ENCODE assay signal across 8 mouse cellular contexts in genomic region chr17:47738066-47738878, GRCm38 (mm10). TPM values are rescaled to one million over a fixed set of nuclear protein-coding genes. Genes with fewer than 3 reads are reported as not detected.
A peak's percentile ranks its signal among the peaks of the same experiment; 100 is the strongest.
DNase-seq lines count a peak whose midpoint lies in the region; ATAC-seq and TF ChIP-seq lines count a peak whose summit lies in the region.

No protein-coding gene starts in this region.

- peak overlapping the region; percentile 97 for H3K4me3 ChIP-seq in gastrocnemius, adult 2 months
- H3K4me3 ChIP-seq in liver, embryonic 15.5 days (replicated peaks), result peak overlapping the region; percentile 73

- intact Hi-C loops in gastrocnemius, adult 2 months (cut with DNase I), result loop anchor here (2.0 to 5.0 kb wide), 2 partner anchors 23 to 34 kb away; no protein-coding TSS in a partner anchor

- WGBS in liver, embryonic 15.5 days (ENCODE audit: insufficient replicate concordance), result 2% methylated on average over 55 of the region's 61 CpGs

- ATAC-seq in inflammation-experienced regulatory T-cells, adult 6 months, result peak; percentile 3
- peak; percentile 26 for ATAC-seq in liver, embryonic 15.5 days (ENCODE audit: insufficient read depth)

- peak; percentile 29 to 55 for DNase-seq in layer of hippocampus, postnatal 10 days (ENCODE audit: low spot score in 2 of 2)
- no peak for DNase-seq in layer of hippocampus, postnatal 25 days (ENCODE audit: extremely low spot score in 1 of 2, low spot score in 1 of 2)
- DNase-seq in cerebellum, adult 9-11 months, result peak; percentile 69
- DNase-seq in gastrocnemius, adult 2 months, result peak; percentile 91
- DNase-seq in natural killer cell, adult 2 months (ENCODE audit: low spot score in 2 of 2), result peak; percentile 65 to 81
- DNase-seq in testis, postnatal 14 days (ENCODE audit: low spot score), result peak; percentile 62

- H3K27me3 ChIP-seq in liver, embryonic 15.5 days, result peaks cover 31% of the 10 kb centered on the region

- peaks cover 53% of the 10 kb centered on the region for H3K4me1 ChIP-seq in liver, embryonic 15.5 days (replicated peaks)

- no peaks in the 10 kb centered on the region for H3K36me3 ChIP-seq in liver, embryonic 15.5 days (replicated peaks)

- peak overlapping the region; percentile 68 for H3K9ac ChIP-seq in liver, embryonic 15.5 days

- H3K4me2 ChIP-seq in liver, embryonic 15.5 days, result peak overlapping the region; percentile 99

- no peak for TF ChIP-seq CTCF in gastrocnemius, adult 2 months (IDR thresholded peaks at IDR 0.05)

- H3K9me3 ChIP-seq in liver, embryonic 15.5 days (replicated peaks), result no peaks in the 10 kb centered on the region

- H3K27ac ChIP-seq in gastrocnemius, adult 2 months, result peak overlapping the region; percentile 99
- peak overlapping the region; percentile 78 for H3K27ac ChIP-seq in liver, embryonic 15.5 days (replicated peaks)

RNA-seq across cellular contexts. Expression of gene Tfeb, which starts 1.4 kb away (rescaled TPM):
- total RNA-seq in layer of hippocampus, postnatal 10 days (2021), result 10 to 100 TPM in 1 of 2 experiments, 1 to 10 TPM in 1; 8.4 to 12.7 TPM
- 10 to 100 TPM; 11.8 to 17.4 TPM for total RNA-seq in layer of hippocampus, postnatal 25 days (2021)
- total RNA-seq in gastrocnemius, adult 2 months (2021), result 10 to 100 TPM; 85.3 to 93.9 TPM
- 10 to 100 TPM in 1 of 3 experiments, 1 to 10 TPM in 2; 5.6 to 10.6 (median 6.5) TPM for polyA plus RNA-seq in inflammation-experienced regulatory T-cells, adult 6 months (2017; shearing (Covaris generic))
- 4.6 and 5.3 TPM in 2 replicates for polyA plus RNA-seq in liver, embryonic 15.5 days (2015; fragmentation: Nextera tagmentation; extraction: Ambion mirVana)

RNA-seq across cellular contexts. Expression of gene Pgc, which starts 11.6 kb away (rescaled TPM):
- not detected for total RNA-seq in layer of hippocampus, postnatal 10 days (2021)
- total RNA-seq in layer of hippocampus, postnatal 25 days (2021), result not detected
- total RNA-seq in gastrocnemius, adult 2 months (2021), result not detected
- polyA plus RNA-seq in inflammation-experienced regulatory T-cells, adult 6 months (2017; shearing (Covaris generic)), result not detected
- polyA plus RNA-seq in liver, embryonic 15.5 days (2015; fragmentation: Nextera tagmentation; extraction: Ambion mirVana), result not detected in 2 replicates

RNA-seq across cellular contexts. Expression of gene Prickle4, which starts 43.7 kb away (rescaled TPM):
- 1 to 10 TPM; 1.9 to 4.3 TPM for total RNA-seq in layer of hippocampus, postnatal 10 days (2021)
- 1 to 10 TPM; 1.5 to 5.3 TPM for total RNA-seq in layer of hippocampus, postnatal 25 days (2021)
- 1 to 10 TPM; 2.6 to 3.7 TPM for total RNA-seq in gastrocnemius, adult 2 months (2021)
- not detected for polyA plus RNA-seq in inflammation-experienced regulatory T-cells, adult 6 months (2017; shearing (Covaris generic))
- polyA plus RNA-seq in liver, embryonic 15.5 days (2015; fragmentation: Nextera tagmentation; extraction: Ambion mirVana), result not detected in 2 replicates

RNA-seq across cellular contexts. Expression of gene Gm21981, which starts 44.0 kb away (rescaled TPM):
- 1 to 10 TPM; 4.4 to 5.7 TPM for total RNA-seq in layer of hippocampus, postnatal 10 days (2021)
- 1 to 10 TPM; 2.9 to 4.5 TPM for total RNA-seq in layer of hippocampus, postnatal 25 days (2021)
- total RNA-seq in gastrocnemius, adult 2 months (2021), result under 1 TPM; 0.45 to 0.46 TPM
- not detected for polyA plus RNA-seq in inflammation-experienced regulatory T-cells, adult 6 months (2017; shearing (Covaris generic))
- polyA plus RNA-seq in liver, embryonic 15.5 days (2015; fragmentation: Nextera tagmentation; extraction: Ambion mirVana), result 0.07 TPM in 1 of 2 replicates, not detected in the other

RNA-seq across cellular contexts. Expression of gene Frs3, which starts 49.4 kb away (rescaled TPM):
- total RNA-seq in layer of hippocampus, postnatal 10 days (2021), result 10 to 100 TPM; 31.2 to 31.4 TPM
- 10 to 100 TPM; 19.8 to 27.7 TPM for total RNA-seq in layer of hippocampus, postnatal 25 days (2021)
- total RNA-seq in gastrocnemius, adult 2 months (2021), result 1 to 10 TPM; 4.2 to 5.7 TPM
- not detected for polyA plus RNA-seq in inflammation-experienced regulatory T-cells, adult 6 months (2017; shearing (Covaris generic))
- polyA plus RNA-seq in liver, embryonic 15.5 days (2015; fragmentation: Nextera tagmentation; extraction: Ambion mirVana), result 1.5 and 1.6 TPM in 2 replicates

Comparison
In these comparisons a context has a peak if more than half of its experiments do, and no peak if none do; other contexts are left out.
1. DNase-seq: peak in layer of hippocampus, postnatal 10 days (2 of 2), cerebellum, adult 9-11 months (single experiment), gastrocnemius, adult 2 months (single experiment), natural killer cell, adult 2 months (2 of 2) and testis, postnatal 14 days (single experiment); none in layer of hippocampus, postnatal 25 days (0 of 2).
2. RNA of gene Tfeb, which starts 1.4 kb away (total RNA-seq): 85.3 to 93.9 TPM in gastrocnemius, adult 2 months; 11.8 to 17.4 TPM in layer of hippocampus, postnatal 25 days and 8.4 to 12.7 TPM in layer of hippocampus, postnatal 10 days; every median in the first group is over 4 times any median in the second.